Mouse (Mus musculus): ENCODE results near the gene Lpp. TPM values are rescaled to one million over a fixed set of nuclear protein-coding genes. Genes with fewer than 3 reads are reported as not detected.
"Not testable (repeated sequence)": the region's sequence is repeated elsewhere in the genome, so short reads cannot be mapped to it uniquely, and the experiment has no call there.

Lpp gene
- total RNA-seq, 4 experiments from 2014 or later: 6.2 to 7.6 (median 6.8) TPM

GRCm38 (mm10) chr16:24960901-24961806 lies 567.8 kb downstream of the Lpp start:
- DNase-seq (ENCODE audit: low spot score in 2 of 2): peak in 1 of 2 experiments; percentile 15

- DNase-seq (ENCODE audit: low spot score in 2 of 2): no peak
These were observed 571.0 kb downstream of the Lpp start for GRCm38 (mm10) chr16:24964311-24964710.

- no peak for DNase-seq (ENCODE audit: low spot score in 2 of 2)
These were observed 571.8 kb downstream of the Lpp start for GRCm38 (mm10) chr16:24965091-24965490.

- peak in 1 of 2 experiments; percentile 24 for DNase-seq (ENCODE audit: low spot score in 2 of 2)
These were observed 573.2 kb downstream of the Lpp start for GRCm38 (mm10) chr16:24966460-24966859.

- DNase-seq (ENCODE audit: low spot score in 2 of 2): no peak
These were observed 579.8 kb downstream of the Lpp start for GRCm38 (mm10) chr16:24973009-24973631.

GRCm38 (mm10) chr16:24977771-24978170 lies 584.5 kb downstream of the Lpp start:
- no peak for DNase-seq (ENCODE audit: low spot score in 2 of 2)

- DNase-seq (ENCODE audit: low spot score in 2 of 2): no peak
These were observed 584.9 kb downstream of the Lpp start for GRCm38 (mm10) chr16:24978226-24978625.

GRCm38 (mm10) chr16:24979391-24979790 lies 586.1 kb downstream of the Lpp start:
- no peak for DNase-seq (ENCODE audit: low spot score in 2 of 2)

GRCm38 (mm10) chr16:24982828-24983227 lies 589.5 kb downstream of the Lpp start:
- no peak for DNase-seq (ENCODE audit: low spot score in 2 of 2)

- no peak for DNase-seq (ENCODE audit: low spot score in 2 of 2)
These were observed 597.0 kb downstream of the Lpp start for GRCm38 (mm10) chr16:24990331-24990730.

GRCm38 (mm10) chr16:24991059-24991541 lies 597.8 kb downstream of the Lpp start:
- peak; percentile 32 to 61 for DNase-seq (ENCODE audit: low spot score in 2 of 2)

GRCm38 (mm10) chr16:24991995-24992394 lies 598.7 kb downstream of the Lpp start:
- DNase-seq (ENCODE audit: low spot score in 2 of 2): no peak

GRCm38 (mm10) chr16:24992494-24992893 lies 599.2 kb downstream of the Lpp start:
- DNase-seq (ENCODE audit: low spot score in 2 of 2): no peak

GRCm38 (mm10) chr16:25010980-25011877 lies 617.9 kb downstream of the Lpp start:
- no peak for DNase-seq (ENCODE audit: low spot score in 2 of 2)

- DNase-seq (ENCODE audit: low spot score in 2 of 2): no peak
These were observed 619.6 kb downstream of the Lpp start for GRCm38 (mm10) chr16:25012938-25013337.

GRCm38 (mm10) chr16:25016261-25016836 lies 623.0 kb downstream of the Lpp start:
- DNase-seq (ENCODE audit: low spot score in 2 of 2): peak; percentile 13 to 82

- DNase-seq (ENCODE audit: low spot score in 2 of 2): no peak
These were observed 623.7 kb downstream of the Lpp start for GRCm38 (mm10) chr16:25017046-25017445.

GRCm38 (mm10) chr16:25021743-25022359 lies 628.5 kb downstream of the Lpp start:
- not testable (repeated sequence) for DNase-seq (ENCODE audit: low spot score in 2 of 2)

GRCm38 (mm10) chr16:25024591-25024990 lies 631.3 kb downstream of the Lpp start:
- no peak for DNase-seq (ENCODE audit: low spot score in 2 of 2)

GRCm38 (mm10) chr16:25026191-25026590 lies 632.9 kb downstream of the Lpp start:
- no peak for DNase-seq (ENCODE audit: low spot score in 2 of 2)

GRCm38 (mm10) chr16:25029548-25029947 lies 636.2 kb downstream of the Lpp start:
- no peak for DNase-seq (ENCODE audit: low spot score in 2 of 2)
